ENCODE assay signal across 19 mouse cellular contexts in the genomic region with DNA sequence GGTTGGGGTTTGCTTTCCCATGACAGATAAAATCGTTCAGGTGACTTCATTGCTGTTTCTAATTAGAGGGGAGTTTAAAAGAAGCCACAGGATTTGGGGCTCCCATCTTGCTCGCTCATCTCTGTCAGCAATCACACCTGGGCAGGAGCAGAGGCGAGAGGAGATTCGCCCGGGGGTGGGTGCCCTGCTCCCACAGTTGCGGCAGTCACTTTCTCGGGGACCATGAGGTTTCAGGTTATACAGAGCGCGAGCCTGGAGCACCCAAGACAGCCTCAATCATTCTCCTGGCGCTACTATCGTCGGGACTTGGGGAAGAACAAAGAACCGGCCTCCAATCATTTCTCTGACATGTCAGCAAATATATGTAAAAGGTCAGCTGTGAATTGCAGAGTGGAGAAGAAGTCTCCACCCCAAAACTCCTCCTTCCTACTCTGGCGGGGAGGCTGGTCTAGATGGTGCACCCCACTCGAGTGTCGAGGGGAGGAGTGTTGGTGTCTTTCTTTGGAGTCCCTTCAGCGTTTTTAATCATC. TPM values are rescaled to one million over a fixed set of nuclear protein-coding genes. Genes with fewer than 3 reads are reported as not detected.
DNase-seq lines count a peak whose midpoint lies in the region; ATAC-seq and TF ChIP-seq lines count a peak whose summit lies in the region.
"Had no signal": no experiment of that assay in that cellular context is flagged by ENCODE, and none has a peak within 500 bp of the region (broad histone marks: within the 10 kb centered on the region; RNA-seq: fewer than 3 reads in every experiment).

No protein-coding gene starts in this region.

- no peak overlapping the region for H3K4me2 ChIP-seq in intestine, postnatal 0 days (replicated peaks; ENCODE audit: low read depth)
- no peak overlapping the region for H3K4me2 ChIP-seq in intestine, embryonic 16.5 days (ENCODE audit: low read depth, low read length)
- H3K4me2 ChIP-seq in limb, embryonic 11.5 days (ENCODE audit: low read depth, severe bottlenecking) = no peak overlapping the region
- H3K4me2 ChIP-seq: forebrain, embryonic 13.5 days; heart, embryonic 12.5 days; midbrain, embryonic 12.5 days had no signal

- TF ChIP-seq CTCF in intestine, postnatal 0 days (IDR thresholded peaks at IDR 0.05; ENCODE audit: low read depth) = no peak

- no peak overlapping the region for H3K27ac ChIP-seq in intestine, postnatal 0 days (ENCODE audit: low read depth, low read length)
- H3K27ac ChIP-seq in intestine, embryonic 16.5 days (ENCODE audit: low read length) = no peak overlapping the region
- H3K27ac ChIP-seq in limb, embryonic 11.5 days (replicated peaks; ENCODE audit: low read depth, low read length) = no peak overlapping the region
- H3K27ac ChIP-seq: forebrain, embryonic 13.5 days; left cerebral cortex, adult 2 months; midbrain, embryonic 12.5 days had no signal

- no peak overlapping the region for H3K9ac ChIP-seq in intestine, postnatal 0 days (ENCODE audit: low read depth, low read length)
- H3K9ac ChIP-seq in intestine, embryonic 16.5 days (ENCODE audit: low read depth, low read length) = no peak overlapping the region
- no peak overlapping the region for H3K9ac ChIP-seq in limb, embryonic 11.5 days (ENCODE audit: low read length)
- H3K9ac ChIP-seq: forebrain, embryonic 13.5 days; heart, embryonic 12.5 days; midbrain, embryonic 12.5 days had no signal

- no peaks in the 10 kb centered on the region for H3K9me3 ChIP-seq in intestine, postnatal 0 days (ENCODE audit: control insufficient read depth)
- H3K9me3 ChIP-seq in intestine, embryonic 16.5 days (ENCODE audit: control insufficient read depth, low read length) = no peaks in the 10 kb centered on the region
- H3K9me3 ChIP-seq in limb, embryonic 11.5 days (ENCODE audit: control insufficient read depth, low read length) = no peaks in the 10 kb centered on the region
- H3K9me3 ChIP-seq: forebrain, embryonic 13.5 days; heart, embryonic 12.5 days; midbrain, embryonic 12.5 days had no signal

- 2% methylated on average over 17 of the region's 17 CpGs for WGBS in intestine, postnatal 0 days
- WGBS in intestine, embryonic 16.5 days = 1% methylated on average over 17 of the region's 17 CpGs
- WGBS in limb, embryonic 11.5 days = 0% methylated on average over 17 of the region's 17 CpGs

- H3K4me1 ChIP-seq in intestine, postnatal 0 days (replicated peaks; ENCODE audit: control insufficient read depth, insufficient read depth, low read length) = no peaks in the 10 kb centered on the region
- peaks cover 4% of the 10 kb centered on the region; the same call in 1 of the 2 replicates for H3K4me1 ChIP-seq in intestine, embryonic 16.5 days (ENCODE audit: control insufficient read depth, insufficient read depth, low read length)
- H3K4me1 ChIP-seq in limb, embryonic 11.5 days (ENCODE audit: control insufficient read depth, insufficient read depth, low read length) = peaks cover 8% of the 10 kb centered on the region; the same call in 1 of the 2 replicates

- ATAC-seq in intestine, postnatal 0 days = no peak
- no peak for ATAC-seq in intestine, embryonic 16.5 days
- no peak for ATAC-seq in limb, embryonic 11.5 days (ENCODE audit: insufficient number of reproducible peaks, low FRiP score, low TSS enrichment, low read depth)
- ATAC-seq: forebrain, embryonic 13.5 days had no signal

- H3K4me3 ChIP-seq in intestine, postnatal 0 days (ENCODE audit: low read depth, low read length) = 0 out of 2 replicates have a peak overlapping the region, but pooled peaks have one; percentile 7
- no peak overlapping the region for H3K4me3 ChIP-seq in intestine, embryonic 16.5 days (ENCODE audit: low read length)
- 0 out of 2 replicates have a peak overlapping the region, but pooled peaks have one; percentile 2 for H3K4me3 ChIP-seq in limb, embryonic 11.5 days (ENCODE audit: low read depth, low read length)
- H3K4me3 ChIP-seq: forebrain, embryonic 13.5 days; heart, embryonic 12.5 days; left cerebral cortex, adult 2 months; midbrain, embryonic 12.5 days; myocyte had no signal

- H3K27me3 ChIP-seq in intestine, postnatal 0 days (replicated peaks; ENCODE audit: control insufficient read depth, insufficient read depth, low read length) = peaks cover 97% of the 10 kb centered on the region
- H3K27me3 ChIP-seq in intestine, embryonic 16.5 days (replicated peaks; ENCODE audit: control insufficient read depth, insufficient read depth, low read length) = peaks cover 81% of the 10 kb centered on the region
- H3K27me3 ChIP-seq in limb, embryonic 11.5 days (ENCODE audit: control insufficient read depth, insufficient read depth, low read length) = peaks cover 95% of the 10 kb centered on the region

- DNase-seq in retina, embryonic 14.5 days (ENCODE audit: low spot score) = peak; percentile 8
- no peak for DNase-seq in retina, postnatal 1 day
- peak; percentile 46 for DNase-seq in limb, embryonic 11.5 days (ENCODE audit: low spot score)
- DNase-seq in Muller cell, postnatal 12 days (ENCODE audit: inconsistent ontology term) = no peak
- DNase-seq in cerebellum, adult 9-10 months = no peak
- DNase-seq: cerebellum, adult 9-11 months; gastrocnemius, postnatal 36 days; liver; lung, adult 2 months; lung, postnatal 36 days; right cerebral cortex, adult 18-20 months; thymus, adult 2 months had no signal

- no peaks in the 10 kb centered on the region for H3K36me3 ChIP-seq in intestine, postnatal 0 days (ENCODE audit: control insufficient read depth, insufficient read depth)
- H3K36me3 ChIP-seq in intestine, embryonic 16.5 days (ENCODE audit: control insufficient read depth, insufficient read depth, low read length) = no peaks in the 10 kb centered on the region
- no peaks in the 10 kb centered on the region for H3K36me3 ChIP-seq in limb, embryonic 11.5 days (ENCODE audit: control insufficient read depth, insufficient read depth, low read length)
- H3K36me3 ChIP-seq: heart, embryonic 12.5 days; midbrain, embryonic 12.5 days had no signal

RNA-seq across cellular contexts. Expression of a gene that starts 1.0 kb away (rescaled TPM):
- polyA plus RNA-seq in intestine, postnatal 0 days (2015; fragmentation: Nextera tagmentation; extraction: Ambion mirVana) = 0.04 and 0.07 TPM in 2 replicates
- polyA plus RNA-seq in intestine, embryonic 16.5 days (2015; fragmentation: Nextera tagmentation; extraction: Ambion mirVana) = 0.16 and 0.24 TPM in 2 replicates
- polyA plus RNA-seq in limb, embryonic 11.5 days (2014; fragmentation: Nextera tagmentation; extraction: Ambion mirVana) = 7.2 and 7.3 TPM in 2 replicates

Comparison
In these comparisons a context has a peak if more than half of its experiments do, and no peak if none do; other contexts are left out.
1. DNase-seq: peak in retina, embryonic 14.5 days (single experiment) and limb, embryonic 11.5 days (single experiment); none in retina, postnatal 1 day (single experiment), Muller cell, postnatal 12 days (single experiment) and cerebellum, adult 9-10 months (single experiment).